Mouse (Mus musculus) brain, embryonic 14.5 days (tissue): Measurements from ENCODE around the gene Gm7137.

Experiments used
- CTCF ChIP-seq: fragments of 200-500 bp; IDR thresholded peaks from 2 replicates; pipeline ENCODE4 v1.5.1; 2012; ENCODE audit warnings: inconsistent platforms, mild to moderate bottlenecking, moderate library complexity, borderline replicate concordance; ENCODE audit not compliant: insufficient read depth, insufficient read length; ENCODE audit errors: extremely low read depth
- POLR2A ChIP-seq: fragments of 200-500 bp; IDR thresholded peaks from 2 replicates; pipeline ENCODE4 v1.6.1; 2012; ENCODE audit warnings: mild to moderate bottlenecking, inconsistent platforms, borderline replicate concordance; ENCODE audit not compliant: poor library complexity, insufficient read depth, insufficient read length, severe bottlenecking; ENCODE audit errors: extremely low read depth

GRCm38 (mm10) chr10:77814382-77814781 is 26.4 kb upstream of the Gm7137 start, which contains the start of gene Gm2696:
- TF ChIP-seq CTCF (no peak), POLR2A (no peak)
